In genomic region chr14:34569534-34570194, GRCm38 (mm10) we compare ENCODE assay signal across 8 mouse cellular contexts. TPM values are rescaled to one million over a fixed set of nuclear protein-coding genes. Genes with fewer than 3 reads are reported as not detected.
DNase-seq lines count a peak whose midpoint lies in the region; ATAC-seq and TF ChIP-seq lines count a peak whose summit lies in the region.

No protein-coding gene starts in this region.

- H3K4me1 ChIP-seq in lung, postnatal 0 days (ENCODE audit: insufficient read depth, low read depth, low read length) = no peaks in the 10 kb centered on the region
- H3K4me1 ChIP-seq in limb, embryonic 11.5 days (ENCODE audit: control insufficient read depth, insufficient read depth, low read length) = peaks cover 12% of the 10 kb centered on the region
- H3K4me1 ChIP-seq in stomach, embryonic 15.5 days = peaks cover 11% of the 10 kb centered on the region; the same call in 1 of the 2 replicates

- peak overlapping the region; percentile 17; the same call in 1 of the 2 replicates for H3K4me3 ChIP-seq in lung, postnatal 0 days (ENCODE audit: low read depth, low read length)
- H3K4me3 ChIP-seq in limb, embryonic 11.5 days (ENCODE audit: low read depth, low read length) = peak overlapping the region; percentile 20; the same call in 1 of the 2 replicates
- H3K4me3 ChIP-seq in stomach, embryonic 15.5 days (replicated peaks) = peak overlapping the region; percentile 22

- no peak for TF ChIP-seq EP300 in lung, postnatal 0 days (IDR thresholded peaks at IDR 0.05)

- H3K4me2 ChIP-seq in lung, postnatal 0 days (replicated peaks; ENCODE audit: low read depth, low read length) = peak overlapping the region; percentile 49
- peak overlapping the region; percentile 56 for H3K4me2 ChIP-seq in limb, embryonic 11.5 days (ENCODE audit: low read depth, severe bottlenecking)
- H3K4me2 ChIP-seq in stomach, embryonic 15.5 days = peak overlapping the region; percentile 48

- no peaks in the 10 kb centered on the region for H3K36me3 ChIP-seq in lung, postnatal 0 days (ENCODE audit: insufficient read depth, low read length)
- H3K36me3 ChIP-seq in limb, embryonic 11.5 days (ENCODE audit: control insufficient read depth, insufficient read depth, low read length) = no peaks in the 10 kb centered on the region
- no peaks in the 10 kb centered on the region for H3K36me3 ChIP-seq in stomach, embryonic 15.5 days

- no peak overlapping the region for H3K27ac ChIP-seq in lung, postnatal 0 days (ENCODE audit: low read length)
- H3K27ac ChIP-seq in limb, embryonic 11.5 days (replicated peaks; ENCODE audit: low read depth, low read length) = no peak overlapping the region
- no peak overlapping the region for H3K27ac ChIP-seq in stomach, embryonic 15.5 days

- H3K9me3 ChIP-seq in lung, postnatal 0 days (ENCODE audit: low read length) = no peaks in the 10 kb centered on the region
- no peaks in the 10 kb centered on the region; the same call in 1 of the 2 replicates for H3K9me3 ChIP-seq in limb, embryonic 11.5 days (ENCODE audit: control insufficient read depth, low read length)
- no peaks in the 10 kb centered on the region for H3K9me3 ChIP-seq in stomach, embryonic 15.5 days

- ATAC-seq in lung, postnatal 0 days = no peak
- no peak for ATAC-seq in limb, embryonic 11.5 days (ENCODE audit: insufficient number of reproducible peaks, low FRiP score, low TSS enrichment, low read depth)
- ATAC-seq in stomach, embryonic 15.5 days (ENCODE audit: insufficient read depth, low FRiP score, low read depth) = no peak

- DNase-seq in cerebellum, adult 18-20 months = peak; percentile 12 to 26
- no peak for DNase-seq in cerebellum, adult 9-11 months
- DNase-seq in lung, postnatal 0 days (ENCODE audit: low spot score) = no peak
- DNase-seq in lung, adult 18-20 months = no peak
- no peak for DNase-seq in limb, embryonic 11.5 days (ENCODE audit: low spot score)
- DNase-seq in spleen, adult 12 weeks (ENCODE audit: low spot score) = no peak
- DNase-seq in cerebellum, postnatal 4 days (ENCODE audit: low spot score in 2 of 2) = no peak

- no peak overlapping the region for H3K9ac ChIP-seq in lung, postnatal 0 days (replicated peaks; ENCODE audit: low read depth)
- peak overlapping the region; percentile 27; the same call in 1 of the 2 replicates for H3K9ac ChIP-seq in limb, embryonic 11.5 days (ENCODE audit: low read length)
- H3K9ac ChIP-seq in stomach, embryonic 15.5 days = no peak overlapping the region

- 27% methylated on average over 27 of the region's 27 CpGs for WGBS in lung, postnatal 0 days
- WGBS in limb, embryonic 11.5 days = 29% methylated on average over 27 of the region's 27 CpGs
- 28% methylated on average over 27 of the region's 27 CpGs for WGBS in stomach, embryonic 15.5 days

- H3K27me3 ChIP-seq in lung, postnatal 0 days (replicated peaks; ENCODE audit: insufficient read depth, low read length) = no peaks in the 10 kb centered on the region; the same call in 1 of the 2 replicates
- no peaks in the 10 kb centered on the region for H3K27me3 ChIP-seq in limb, embryonic 11.5 days (ENCODE audit: control insufficient read depth, insufficient read depth, low read length)
- H3K27me3 ChIP-seq in stomach, embryonic 15.5 days (replicated peaks) = no peaks in the 10 kb centered on the region

- TF ChIP-seq CTCF in lung, postnatal 0 days (IDR thresholded peaks at IDR 0.05) = no peak

RNA-seq across cellular contexts. Expression of gene Ldb3, which starts 18.8 kb away (rescaled TPM):
- polyA plus RNA-seq in lung, postnatal 0 days (2015; fragmentation: Nextera tagmentation; extraction: Ambion mirVana) = 2.6 and 3.3 TPM in 2 replicates
- 0.65 and 0.68 TPM in 2 replicates for polyA plus RNA-seq in limb, embryonic 11.5 days (2014; fragmentation: Nextera tagmentation; extraction: Ambion mirVana)
- 2.5 and 4.1 TPM in 2 replicates for polyA plus RNA-seq in stomach, embryonic 15.5 days (2015; fragmentation: Nextera tagmentation; extraction: Ambion mirVana)

RNA-seq across cellular contexts. Expression of gene Opn4, which starts 30.3 kb away (rescaled TPM):
- 0.12 and 0.15 TPM in 2 replicates for polyA plus RNA-seq in lung, postnatal 0 days (2015; fragmentation: Nextera tagmentation; extraction: Ambion mirVana)
- polyA plus RNA-seq in limb, embryonic 11.5 days (2014; fragmentation: Nextera tagmentation; extraction: Ambion mirVana) = not detected in 2 replicates
- not detected in 2 replicates for polyA plus RNA-seq in stomach, embryonic 15.5 days (2015; fragmentation: Nextera tagmentation; extraction: Ambion mirVana)

RNA-seq across cellular contexts. Expression of gene 9230112D13Rik, which starts 47.1 kb away (rescaled TPM):
- polyA plus RNA-seq in lung, postnatal 0 days (2015; fragmentation: Nextera tagmentation; extraction: Ambion mirVana) = not detected in 2 replicates
- polyA plus RNA-seq in limb, embryonic 11.5 days (2014; fragmentation: Nextera tagmentation; extraction: Ambion mirVana) = not detected in 2 replicates
- not detected in 2 replicates for polyA plus RNA-seq in stomach, embryonic 15.5 days (2015; fragmentation: Nextera tagmentation; extraction: Ambion mirVana)

Comparison
In these comparisons a context has a peak if more than half of its experiments do, and no peak if none do; other contexts are left out.
1. DNase-seq: peak in cerebellum, adult 18-20 months (2 of 2); none in cerebellum, adult 9-11 months (single experiment), lung, postnatal 0 days (single experiment), lung, adult 18-20 months (0 of 2), limb, embryonic 11.5 days (single experiment), spleen, adult 12 weeks (single experiment) and cerebellum, postnatal 4 days (0 of 2).
2. Peak in every context shown above with its lines, with median percentiles within 50 percentile points of each other: H3K4me2 ChIP-seq and H3K4me3 ChIP-seq.